Mouse (Mus musculus): ENCODE data around the gene Nipsnap3b. TPM values are rescaled to one million over a fixed set of nuclear protein-coding genes. Genes with fewer than 3 reads are reported as not detected.

The Nipsnap3b gene
- total RNA-seq (2021): 1 to 10 TPM; 1.1 to 1.7 TPM
- long read RNA-seq, experiment 1, partial matches to known transcripts: 0 of 3 reads
- long read RNA-seq, experiment 1, other reads (novel, unspliced or antisense): 0 of 3 reads
- long read RNA-seq, experiment 2, transcript Nipsnap3b-201 (6 exons, 1,552 nt): major isoform, 5 of 6 reads
- long read RNA-seq, experiment 2, partial matches to known transcripts: 0 of 6 reads
- long read RNA-seq, experiment 2, other reads (novel, unspliced or antisense): 1 of 6 reads

DNA sequence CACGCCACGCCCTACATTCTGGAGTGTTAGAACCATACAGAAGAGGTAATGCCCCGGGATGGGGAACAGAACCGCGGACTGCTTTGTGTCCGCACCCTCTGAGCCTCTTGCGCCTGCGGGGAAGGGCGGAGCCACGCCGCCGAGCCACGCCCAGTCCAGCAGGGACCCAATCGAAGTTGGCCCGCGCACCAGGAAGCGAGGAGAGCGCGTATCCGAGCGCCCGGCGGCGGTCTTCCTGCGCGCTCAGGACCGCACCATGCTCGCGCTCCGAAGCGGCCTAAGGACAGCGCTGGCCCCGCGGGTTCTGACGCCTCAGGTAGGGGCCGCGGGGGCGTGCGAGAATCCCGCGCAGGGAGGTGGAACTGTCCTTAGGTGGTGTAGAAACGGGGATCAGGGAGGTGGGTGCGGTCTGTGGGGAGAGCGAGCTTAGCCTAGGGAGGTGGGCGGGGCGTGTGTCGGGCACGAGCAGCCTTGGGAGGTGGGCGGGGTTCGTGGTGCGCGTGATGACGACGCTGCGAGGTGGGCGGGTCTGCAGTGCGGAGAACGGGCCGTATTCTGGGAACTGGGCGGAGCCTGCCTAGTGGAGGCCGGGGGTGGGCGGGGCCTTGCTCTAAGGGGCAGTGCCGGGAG, at the start of gene Nipsnap3b:
Gene Nipsnap3b, plus strand, starts transcription at position 149 of the 630 bp plus-strand sequence.
- intact Hi-C loops (cut with DNase I): no loop called here
- DNase-seq: peak; percentile 98
- TF ChIP-seq CTCF (IDR thresholded peaks at IDR 0.05): no peak
- peak within 1 kb of the TSS; percentile 85 for H3K27ac ChIP-seq
- peak within 1 kb of the TSS; percentile 94 for H3K4me3 ChIP-seq

DNA sequence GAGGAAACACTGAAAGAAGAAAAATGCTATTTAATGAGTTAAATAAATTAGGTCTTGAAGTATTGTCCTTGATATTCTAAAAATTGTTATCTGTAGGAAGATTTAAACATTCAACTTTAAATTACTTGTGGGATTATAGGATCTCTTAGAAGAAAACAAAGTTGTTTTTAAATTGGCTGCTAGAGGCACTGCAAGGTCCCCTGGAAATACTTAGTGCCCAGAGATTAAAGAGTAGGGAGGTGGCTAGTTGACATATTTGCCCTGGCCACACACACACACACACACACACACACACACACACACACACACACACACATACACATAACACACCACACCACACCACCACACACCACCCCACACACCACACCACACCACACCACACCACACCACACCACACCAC, 47.4 kb upstream of the Nipsnap3b start, which contains the start of gene Olfr270:
Gene Olfr270, plus strand, starts transcription at position 301 of the 400 bp plus-strand sequence.
- intact Hi-C loops (cut with DNase I): no loop called here
- no peak for DNase-seq
- no peak for TF ChIP-seq CTCF (IDR thresholded peaks at IDR 0.05)
- no peak within 1 kb of the TSS for H3K27ac ChIP-seq
- no peak within 1 kb of the TSS for H3K4me3 ChIP-seq

DNA sequence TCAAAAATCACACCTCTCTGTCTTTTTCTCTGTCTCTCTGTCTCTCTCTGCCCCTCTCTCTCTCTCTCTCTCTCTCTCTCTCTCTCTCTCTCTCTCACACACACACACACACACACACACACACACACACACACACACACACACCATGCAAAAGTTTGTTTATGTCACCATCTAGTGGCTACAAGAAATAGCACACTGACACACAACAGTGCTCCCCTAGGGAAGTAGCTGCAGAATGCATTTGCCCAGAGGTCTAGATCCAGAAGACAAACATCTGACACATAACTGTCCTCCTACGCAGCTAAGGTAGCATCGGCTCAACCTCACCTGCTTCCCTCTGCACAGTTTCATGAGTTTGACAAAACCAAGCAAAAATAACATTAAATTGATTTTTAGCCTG, 26.5 kb upstream of the Nipsnap3b start:
- Histone ChIP-seq H3K4me3 (no peak overlapping the region), H3K27ac (no peak overlapping the region)
- DNase-seq: no peak
- intact Hi-C loops (cut with DNase I): no loop called here
- peak; percentile 30; the same call in 1 of the 2 replicates for TF ChIP-seq CTCF (IDR thresholded peaks at IDR 0.05)

GRCm38 (mm10) chr4:52986266-52986665, 25.4 kb upstream of the Nipsnap3b start:
- H3K4me3 ChIP-seq: no peak overlapping the region
- intact Hi-C loops (cut with DNase I): no loop called here
- no peak for TF ChIP-seq CTCF (IDR thresholded peaks at IDR 0.05)
- no peak for DNase-seq
- H3K27ac ChIP-seq: no peak overlapping the region

DNA sequence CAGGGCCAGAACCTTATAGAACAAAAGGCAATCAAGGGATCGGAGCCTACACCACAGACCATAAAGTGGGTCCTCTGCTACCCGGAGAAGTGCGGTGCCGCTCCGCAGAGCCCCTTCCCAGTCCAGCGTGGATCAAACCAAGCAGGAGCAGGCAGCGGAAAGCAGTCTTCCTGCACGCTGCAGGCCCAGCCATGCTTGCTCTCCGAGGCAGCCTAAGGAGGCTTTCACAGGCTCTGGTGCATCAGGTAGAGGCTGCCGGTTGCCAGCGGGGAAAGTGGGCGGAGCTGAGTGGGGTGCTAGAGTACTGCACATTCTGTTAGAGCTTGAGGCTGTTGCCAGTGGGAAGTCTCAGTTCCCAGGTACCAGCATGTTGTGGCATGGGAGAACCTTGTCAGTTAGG, 22.4 kb upstream of the Nipsnap3b start, which contains the start of gene Nipsnap3a:
Gene Nipsnap3a, plus strand, starts transcription at position 25 of the 400 bp plus-strand sequence.
- intact Hi-C loops (cut with DNase I): no loop called here
- DNase-seq: no peak
- Histone ChIP-seq H3K4me3 (peak within 1 kb of the TSS; percentile 49), H3K27ac (no peak within 1 kb of the TSS)
- TF ChIP-seq CTCF (IDR thresholded peaks at IDR 0.05): no peak

GRCm38 (mm10) chr4:52999449-52999848, 12.2 kb upstream of the Nipsnap3b start:
- Histone ChIP-seq H3K4me3 (no peak overlapping the region), H3K27ac (no peak overlapping the region)
- DNase-seq: peak; percentile 76
- intact Hi-C loops (cut with DNase I): no loop called here
- no peak for TF ChIP-seq CTCF (IDR thresholded peaks at IDR 0.05)

GRCm38 (mm10) chr4:53000154-53000553, 11.5 kb upstream of the Nipsnap3b start:
- intact Hi-C loops (cut with DNase I): no loop called here
- no peak for TF ChIP-seq CTCF (IDR thresholded peaks at IDR 0.05)
- H3K4me3 ChIP-seq: no peak overlapping the region
- no peak for DNase-seq
- no peak overlapping the region for H3K27ac ChIP-seq

DNA sequence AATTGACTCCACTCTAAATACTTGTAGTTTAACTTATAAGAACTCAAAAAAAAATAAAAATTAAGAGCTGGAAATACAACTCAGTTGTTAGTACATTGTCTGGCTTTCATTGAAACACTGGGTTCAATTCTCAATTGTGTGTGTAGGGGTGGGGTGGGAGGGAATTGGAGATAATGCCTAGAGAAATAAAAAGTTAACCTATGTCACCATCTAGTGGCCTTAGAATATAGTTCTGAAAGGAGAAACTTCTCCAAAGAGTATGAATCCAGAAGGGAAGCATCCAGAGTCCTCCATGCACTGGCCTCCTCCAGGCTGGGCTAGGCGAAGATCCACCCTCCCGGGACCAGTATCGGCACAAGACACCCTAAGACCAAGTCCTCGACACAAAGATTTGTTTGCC, 2.5 kb upstream of the Nipsnap3b start:
- intact Hi-C loops (cut with DNase I): no loop called here
- peak; percentile 31 for TF ChIP-seq CTCF (IDR thresholded peaks at IDR 0.05)
- H3K4me3 ChIP-seq: no peak overlapping the region
- no peak for DNase-seq
- no peak overlapping the region for H3K27ac ChIP-seq

DNA sequence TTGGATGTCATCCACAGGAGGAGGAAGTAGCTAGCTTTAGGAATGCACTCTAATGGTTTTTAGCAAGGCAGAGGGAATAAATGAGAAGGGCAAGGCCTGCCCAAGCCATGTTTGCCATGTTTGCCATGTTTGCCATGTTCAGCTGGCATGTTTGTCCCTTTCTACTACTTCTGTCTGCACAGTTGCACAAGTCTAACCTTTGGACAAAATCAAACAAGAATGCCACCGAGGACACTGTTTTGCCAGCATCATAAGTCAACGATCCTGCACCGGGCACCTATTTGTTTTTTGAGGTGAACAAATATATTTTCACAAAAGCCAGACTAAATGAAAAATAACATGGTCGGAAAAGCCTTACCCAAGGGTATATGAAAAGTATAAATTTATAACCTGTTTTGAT, 1.8 kb upstream of the Nipsnap3b start:
- Histone ChIP-seq H3K27ac (no peak overlapping the region), H3K4me3 (no peak overlapping the region)
- no peak for DNase-seq
- intact Hi-C loops (cut with DNase I): no loop called here
- TF ChIP-seq CTCF (IDR thresholded peaks at IDR 0.05): no peak

DNA sequence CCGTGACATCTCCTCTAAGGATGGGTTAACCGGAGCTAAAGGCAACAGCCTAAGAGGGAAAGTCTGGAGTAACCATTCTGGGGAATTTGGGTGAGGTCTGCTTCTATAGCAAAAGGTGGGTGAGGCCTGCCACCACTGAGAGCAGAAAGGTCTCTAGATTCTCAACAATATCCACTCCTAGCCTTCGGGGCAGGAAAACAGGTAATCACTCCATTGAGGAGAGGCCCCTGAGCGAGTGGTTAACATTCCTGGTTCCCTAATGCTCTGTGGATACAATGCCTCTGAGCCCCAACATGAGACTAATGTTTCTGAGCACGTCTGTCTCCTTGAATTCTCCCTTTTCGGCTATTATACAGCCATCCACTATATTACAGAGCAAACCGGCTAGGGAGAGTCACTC, 2.7 kb downstream of the Nipsnap3b start:
- intact Hi-C loops (cut with DNase I): no loop called here
- Histone ChIP-seq H3K4me3 (no peak overlapping the region), H3K27ac (no peak overlapping the region)
- no peak for TF ChIP-seq CTCF (IDR thresholded peaks at IDR 0.05)
- DNase-seq: no peak

DNA sequence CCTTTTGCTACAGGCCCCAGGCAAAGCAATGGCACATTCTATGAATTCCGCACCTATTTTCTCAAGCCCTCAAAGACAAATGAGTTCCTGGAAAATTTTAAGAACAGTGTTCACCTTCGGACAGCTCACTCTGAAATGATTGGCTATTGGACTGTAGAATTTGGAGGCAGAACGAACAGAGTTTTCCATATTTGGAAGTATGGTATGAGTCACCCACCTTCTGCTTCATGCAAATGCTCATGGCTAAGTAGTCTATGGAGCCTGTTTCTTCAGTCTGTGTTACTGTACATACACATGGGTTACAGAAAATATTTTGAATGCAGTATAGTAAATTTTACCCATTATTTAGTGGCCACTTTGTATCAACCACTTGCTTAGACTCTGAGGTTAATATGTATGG, 3.3 kb downstream of the Nipsnap3b start:
- intact Hi-C loops (cut with DNase I): no loop called here
- no peak for DNase-seq
- Histone ChIP-seq H3K27ac (no peak overlapping the region), H3K4me3 (no peak overlapping the region)
- TF ChIP-seq CTCF (IDR thresholded peaks at IDR 0.05): no peak

- no peak for TF ChIP-seq CTCF (IDR thresholded peaks at IDR 0.05)
- no peak for DNase-seq
- no peak overlapping the region for H3K27ac ChIP-seq
- intact Hi-C loops (cut with DNase I): no loop called here
- H3K4me3 ChIP-seq: no peak overlapping the region
Measured at GRCm38 (mm10) chr4:53018392-53018791, 6.7 kb downstream of the Nipsnap3b start.

GRCm38 (mm10) chr4:53023189-53023925, 11.7 kb downstream of the Nipsnap3b start:
- H3K4me3 ChIP-seq: peak overlapping the region; percentile 2; the same call in 1 of the 2 replicates
- H3K27ac ChIP-seq: no peak overlapping the region
- no peak for TF ChIP-seq CTCF (IDR thresholded peaks at IDR 0.05)
- no peak for DNase-seq
- intact Hi-C loops (cut with DNase I): no loop called here

Measured in gastrocnemius, adult 2 months (tissue).